Mouse (Mus musculus): ENCODE results near the gene Man1a. TPM values are rescaled to one million over a fixed set of nuclear protein-coding genes. Genes with fewer than 3 reads are reported as not detected.

Man1a gene
- polyA plus RNA-seq, 1 experiment from 2014 or later: 21.5 TPM

- DNase-seq (ENCODE audit: low spot score): no peak
Observed at GRCm38 (mm10) chr10:54061159-54061558, 15.2 kb downstream of the Man1a start.

GRCm38 (mm10) chr10:54060587-54060986 is 15.8 kb downstream of the Man1a start:
- DNase-seq (ENCODE audit: low spot score): no peak

- no peak for DNase-seq (ENCODE audit: low spot score)
Observed at GRCm38 (mm10) chr10:54059679-54060249, 16.6 kb downstream of the Man1a start.

GRCm38 (mm10) chr10:54059092-54059496 is 17.3 kb downstream of the Man1a start:
- DNase-seq (ENCODE audit: low spot score): no peak

GRCm38 (mm10) chr10:54058657-54059056 is 17.8 kb downstream of the Man1a start:
- DNase-seq (ENCODE audit: low spot score): no peak

GRCm38 (mm10) chr10:54054188-54054587 is 22.2 kb downstream of the Man1a start:
- no peak for DNase-seq (ENCODE audit: low spot score)

GRCm38 (mm10) chr10:54047885-54048284 is 28.5 kb downstream of the Man1a start:
- DNase-seq (ENCODE audit: low spot score): peak; percentile 87

GRCm38 (mm10) chr10:54043358-54043757 is 33.1 kb downstream of the Man1a start:
- no peak for DNase-seq (ENCODE audit: low spot score)

- no peak for DNase-seq (ENCODE audit: low spot score)
Observed at GRCm38 (mm10) chr10:54042212-54042840, 34.1 kb downstream of the Man1a start.

- DNase-seq (ENCODE audit: low spot score): peak; percentile 70
Observed at GRCm38 (mm10) chr10:54040261-54041165, 35.9 kb downstream of the Man1a start.

GRCm38 (mm10) chr10:54039754-54040153 is 36.7 kb downstream of the Man1a start:
- DNase-seq (ENCODE audit: low spot score): peak; percentile 55

GRCm38 (mm10) chr10:54038734-54039133 is 37.7 kb downstream of the Man1a start:
- no peak for DNase-seq (ENCODE audit: low spot score)

GRCm38 (mm10) chr10:54038180-54038579 is 38.2 kb downstream of the Man1a start:
- no peak for DNase-seq (ENCODE audit: low spot score)

- no peak for DNase-seq (ENCODE audit: low spot score)
Observed at GRCm38 (mm10) chr10:54037348-54038010, 38.9 kb downstream of the Man1a start.

GRCm38 (mm10) chr10:54035586-54035985 is 40.8 kb downstream of the Man1a start:
- DNase-seq (ENCODE audit: low spot score): peak; percentile 30

GRCm38 (mm10) chr10:54034779-54035178 is 41.6 kb downstream of the Man1a start:
- no peak for DNase-seq (ENCODE audit: low spot score)

- DNase-seq (ENCODE audit: low spot score): peak; percentile 36
Observed at GRCm38 (mm10) chr10:54032316-54033092, 43.9 kb downstream of the Man1a start.

- DNase-seq (ENCODE audit: low spot score): no peak
Observed at GRCm38 (mm10) chr10:54028866-54029265, 47.5 kb downstream of the Man1a start.

GRCm38 (mm10) chr10:54026738-54027427 is 49.5 kb downstream of the Man1a start:
- no peak for DNase-seq (ENCODE audit: low spot score)

GRCm38 (mm10) chr10:54026101-54026500 is 50.3 kb downstream of the Man1a start:
- DNase-seq (ENCODE audit: low spot score): no peak

Data from thymus, postnatal 0 days (tissue).